ENCODE assay signal across 20 mouse cellular contexts in genomic region chr12:70420216-70420615, GRCm38 (mm10). TPM values are rescaled to one million over a fixed set of nuclear protein-coding genes. Genes with fewer than 3 reads are reported as not detected.
A peak's percentile ranks its signal among the peaks of the same experiment; 100 is the strongest.
DNase-seq lines count a peak whose midpoint lies in the region; ATAC-seq and TF ChIP-seq lines count a peak whose summit lies in the region.
"Had no signal": no experiment of that assay in that cellular context is flagged by ENCODE, and none has a peak within 500 bp of the region (broad histone marks: within the 10 kb centered on the region; RNA-seq: fewer than 3 reads in every experiment).

No protein-coding gene starts in this region.

- WGBS in kidney, embryonic 15.5 days, result 74% methylated on average over 1 of the region's 1 CpGs
- WGBS in lung, embryonic 14.5 days, result 35% methylated on average over 1 of the region's 1 CpGs
- 58% methylated on average over 1 of the region's 1 CpGs for WGBS in stomach, postnatal 0 days

- H3K4me3 ChIP-seq in kidney, embryonic 15.5 days (replicated peaks), result no peak overlapping the region
- no peak overlapping the region for H3K4me3 ChIP-seq in lung, embryonic 14.5 days (ENCODE audit: low read depth, low read length)
- H3K4me3 ChIP-seq in stomach, postnatal 0 days (ENCODE audit: low read depth, low read length), result no peak overlapping the region
- H3K4me3 ChIP-seq: forebrain, embryonic 10.5 days; heart, embryonic 13.5 days; left cerebral cortex, adult 2 months; limb, embryonic 10.5 days had no signal

- no peak for TF ChIP-seq EP300 in stomach, postnatal 0 days (optimal IDR thresholded peaks at IDR 0.05)

- no peak for ATAC-seq in kidney, embryonic 15.5 days (replicated peaks; ENCODE audit: low FRiP score)
- ATAC-seq in lung, embryonic 14.5 days (ENCODE audit: insufficient read depth), result peak; percentile 44; the same call in 1 of the 2 replicates
- ATAC-seq in stomach, postnatal 0 days (ENCODE audit: low FRiP score, low TSS enrichment), result no peak
- ATAC-seq: liver, postnatal 0 days; midbrain, embryonic 16.5 days had no signal

- no peak overlapping the region for H3K27ac ChIP-seq in kidney, embryonic 15.5 days
- no peak overlapping the region for H3K27ac ChIP-seq in lung, embryonic 14.5 days (ENCODE audit: low read depth)
- H3K27ac ChIP-seq in stomach, postnatal 0 days (replicated peaks), result no peak overlapping the region
- H3K27ac ChIP-seq: forebrain, embryonic 10.5 days; heart, embryonic 13.5 days; left cerebral cortex, adult 2 months; limb, embryonic 10.5 days had no signal

- no peak for TF ChIP-seq CTCF in lung, embryonic 14.5 days (IDR thresholded peaks at IDR 0.05; ENCODE audit: low read depth)
- TF ChIP-seq CTCF in stomach, postnatal 0 days (IDR thresholded peaks at IDR 0.05; ENCODE audit: low read depth), result no peak

- H3K4me2 ChIP-seq in kidney, embryonic 15.5 days, result no peak overlapping the region
- H3K4me2 ChIP-seq in lung, embryonic 14.5 days, result no peak overlapping the region
- no peak overlapping the region for H3K4me2 ChIP-seq in stomach, postnatal 0 days (replicated peaks; ENCODE audit: low read depth)
- H3K4me2 ChIP-seq: heart, embryonic 13.5 days had no signal

- no peaks in the 10 kb centered on the region for H3K27me3 ChIP-seq in kidney, embryonic 15.5 days
- H3K27me3 ChIP-seq in lung, embryonic 14.5 days (ENCODE audit: insufficient read depth, low read length), result no peaks in the 10 kb centered on the region
- no peaks in the 10 kb centered on the region for H3K27me3 ChIP-seq in stomach, postnatal 0 days (ENCODE audit: control insufficient read depth, insufficient read depth, low read length)
- H3K27me3 ChIP-seq: heart, embryonic 13.5 days had no signal

- H3K36me3 ChIP-seq in kidney, embryonic 15.5 days, result no peaks in the 10 kb centered on the region
- no peaks in the 10 kb centered on the region for H3K36me3 ChIP-seq in lung, embryonic 14.5 days (ENCODE audit: insufficient read depth)
- H3K36me3 ChIP-seq in stomach, postnatal 0 days (ENCODE audit: control insufficient read depth, insufficient read depth, low read length), result no peaks in the 10 kb centered on the region
- H3K36me3 ChIP-seq: forebrain, embryonic 10.5 days; G1E; heart, embryonic 13.5 days; limb, embryonic 10.5 days had no signal

- no peaks in the 10 kb centered on the region for H3K9me3 ChIP-seq in kidney, embryonic 15.5 days (replicated peaks)
- H3K9me3 ChIP-seq in lung, embryonic 14.5 days (ENCODE audit: low read depth, low read length), result no peaks in the 10 kb centered on the region
- H3K9me3 ChIP-seq in stomach, postnatal 0 days (ENCODE audit: control insufficient read depth, low read length), result no peaks in the 10 kb centered on the region
- H3K9me3 ChIP-seq: forebrain, embryonic 10.5 days; G1E; heart, embryonic 13.5 days; limb, embryonic 10.5 days had no signal

- H3K4me1 ChIP-seq in kidney, embryonic 15.5 days, result no peaks in the 10 kb centered on the region
- no peaks in the 10 kb centered on the region for H3K4me1 ChIP-seq in lung, embryonic 14.5 days (ENCODE audit: insufficient read depth)
- H3K4me1 ChIP-seq in stomach, postnatal 0 days (replicated peaks; ENCODE audit: control insufficient read depth, insufficient read depth), result no peaks in the 10 kb centered on the region
- H3K4me1 ChIP-seq: limb, embryonic 10.5 days had no signal

- peak; percentile 12 for DNase-seq in adrenal gland, postnatal 10 days
- DNase-seq in adrenal gland, adult 18-20 months (ENCODE audit: low spot score in 2 of 2), result no peak
- peak; percentile 6 for DNase-seq in kidney, adult 9 months
- DNase-seq in lung, embryonic 14.5 days, result peak; percentile 84
- no peak for DNase-seq in lung, adult 18-20 months
- peak; percentile 0 for DNase-seq in lung, postnatal 25 days (ENCODE audit: low spot score)
- no peak for DNase-seq in stomach, postnatal 0 days (ENCODE audit: low spot score)
- DNase-seq: cerebellum, adult 11-12 months; cerebellum, postnatal 25 days; kidney, adult 11 months; kidney, postnatal 4 days; liver, postnatal 0 days; thymus, postnatal 14 days had no signal

- no peak overlapping the region for H3K9ac ChIP-seq in kidney, embryonic 15.5 days
- no peak overlapping the region for H3K9ac ChIP-seq in lung, embryonic 14.5 days
- H3K9ac ChIP-seq in stomach, postnatal 0 days (ENCODE audit: low read length), result no peak overlapping the region
- H3K9ac ChIP-seq: heart, embryonic 13.5 days; liver, postnatal 0 days had no signal

RNA-seq across cellular contexts. Expression of gene Tmx1, which starts 32.7 kb away (rescaled TPM):
- 10 to 100 TPM; 39.4 to 40.1 TPM for total RNA-seq in adrenal gland, postnatal 10 days (2021)
- total RNA-seq in adrenal gland, adult 18-20 months (2021), result 10 to 100 TPM; 40.2 to 46.3 TPM
- polyA plus RNA-seq in kidney, embryonic 15.5 days (2015; fragmentation: Nextera tagmentation; extraction: Ambion mirVana), result 114 and 126 TPM in 2 replicates
- polyA plus RNA-seq in lung, embryonic 14.5 days (2014; fragmentation: Nextera tagmentation; extraction: Ambion mirVana), result 79.6 and 84.3 TPM in 2 replicates
- 63.6 and 67.0 TPM in 2 replicates for polyA plus RNA-seq in stomach, postnatal 0 days (2015; fragmentation: Nextera tagmentation; extraction: Ambion mirVana)

Comparison
In these comparisons a context has a peak if more than half of its experiments do, and no peak if none do; other contexts are left out.
1. DNase-seq: peak in adrenal gland, postnatal 10 days (single experiment), kidney, adult 9 months (single experiment), lung, embryonic 14.5 days (single experiment) and lung, postnatal 25 days (single experiment); none in adrenal gland, adult 18-20 months (0 of 2), lung, adult 18-20 months (0 of 2) and stomach, postnatal 0 days (single experiment).